ENCODE assay signal across 9 mouse cellular contexts in the genomic region with DNA sequence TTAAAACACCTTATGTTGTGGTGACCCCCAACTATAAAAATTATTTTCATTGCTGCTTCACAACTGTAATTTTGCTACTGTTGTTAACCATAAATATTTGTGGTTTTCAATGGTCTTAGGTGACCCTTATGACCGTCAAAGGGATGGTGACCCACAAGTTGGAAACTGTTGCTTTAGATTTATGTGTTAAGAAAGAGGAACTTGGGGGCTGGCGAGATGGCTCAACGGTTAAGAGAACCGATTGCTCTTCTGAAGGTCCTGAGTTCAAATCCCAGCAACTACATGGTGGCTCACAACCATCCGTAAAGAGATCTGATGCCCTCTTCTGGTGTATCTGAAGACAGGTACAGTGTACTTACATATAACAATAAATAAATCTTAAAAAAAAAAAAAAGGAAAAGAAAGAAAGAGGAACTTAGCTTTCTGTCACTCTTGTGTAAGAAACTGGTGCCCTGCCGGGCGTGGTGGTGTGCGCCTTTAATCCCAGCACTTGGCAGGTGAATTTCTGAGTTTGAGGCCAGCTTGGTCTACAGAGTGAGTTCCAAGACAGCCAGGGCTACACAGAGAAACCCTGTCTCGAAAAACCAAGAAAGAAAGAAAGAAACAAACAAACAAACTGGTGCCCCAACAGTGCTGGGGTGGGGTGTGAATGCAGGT. TPM values are rescaled to one million over a fixed set of nuclear protein-coding genes. Genes with fewer than 3 reads are reported as not detected.
A peak's percentile ranks its signal among the peaks of the same experiment; 100 is the strongest.
DNase-seq lines count a peak whose midpoint lies in the region; ATAC-seq lines count a peak whose summit lies in the region.
"Not testable (repeated sequence)": the region's sequence is repeated elsewhere in the genome, so short reads cannot be mapped to it uniquely, and the experiment has no call there.
"Had no signal": no experiment of that assay in that cellular context is flagged by ENCODE, and none has a peak within 500 bp of the region (broad histone marks: within the 10 kb centered on the region; RNA-seq: fewer than 3 reads in every experiment).

No protein-coding gene starts in this region.

- peak overlapping the region; percentile 66 for H3K27ac ChIP-seq in brown adipose tissue, adult 24 weeks (replicated peaks; ENCODE audit: low read depth, low read length)
- H3K27ac ChIP-seq in forebrain, embryonic 14.5 days (ENCODE audit: low read depth, low read length); hindbrain, embryonic 10.5 days; kidney, embryonic 14.5 days (ENCODE audit: low read depth, low read length): not testable (repeated sequence)
- peak overlapping the region; percentile 91 for H3K27ac ChIP-seq in liver, embryonic 13.5 days
- H3K27ac ChIP-seq in midbrain, embryonic 13.5 days, result peak overlapping the region; percentile 88; the same call in 1 of the 2 replicates

- DNase-seq in A20 (ENCODE audit: low read depth, low spot score), result peak; percentile 48
- DNase-seq in forebrain, embryonic 14.5 days (ENCODE audit: low spot score); hindbrain, embryonic 10.5 days (ENCODE audit: low spot score); liver, embryonic 13.5 days: not testable (repeated sequence)
- DNase-seq in splenic B cell, adult 2 months (ENCODE audit: low read depth, low spot score), result peak; percentile 71

- H3K4me1 ChIP-seq in brown adipose tissue, adult 24 weeks (ENCODE audit: control insufficient read depth, insufficient read depth, insufficient read length, low read length); kidney, embryonic 14.5 days (ENCODE audit: control insufficient read depth, insufficient read depth, low read length): not testable (repeated sequence)
- peaks cover 21% of the 10 kb centered on the region for H3K4me1 ChIP-seq in forebrain, embryonic 14.5 days (ENCODE audit: control insufficient read depth, insufficient read depth, low read length)
- peaks cover 37% of the 10 kb centered on the region for H3K4me1 ChIP-seq in hindbrain, embryonic 10.5 days (replicated peaks)
- peaks cover 50% of the 10 kb centered on the region for H3K4me1 ChIP-seq in liver, embryonic 13.5 days (replicated peaks)
- H3K4me1 ChIP-seq in midbrain, embryonic 13.5 days (replicated peaks), result peaks cover 39% of the 10 kb centered on the region

- H3K9ac ChIP-seq in forebrain, embryonic 14.5 days (ENCODE audit: low read length), result peak overlapping the region; percentile 88
- peak overlapping the region; percentile 82; the same call in 1 of the 2 replicates for H3K9ac ChIP-seq in kidney, embryonic 14.5 days (ENCODE audit: low read depth, low read length)
- H3K9ac ChIP-seq in liver, embryonic 13.5 days, result peak overlapping the region; percentile 96
- peak overlapping the region; percentile 86 for H3K9ac ChIP-seq in midbrain, embryonic 13.5 days (replicated peaks)

- peak overlapping the region; percentile 75 for H3K4me2 ChIP-seq in forebrain, embryonic 14.5 days (ENCODE audit: low read length)
- peak overlapping the region; percentile 91 for H3K4me2 ChIP-seq in kidney, embryonic 14.5 days (replicated peaks; ENCODE audit: low read depth, low read length)
- peak overlapping the region; percentile 89 for H3K4me2 ChIP-seq in liver, embryonic 13.5 days
- H3K4me2 ChIP-seq in midbrain, embryonic 13.5 days (replicated peaks), result peak overlapping the region; percentile 85

- not testable (repeated sequence) for H3K36me3 ChIP-seq in forebrain, embryonic 14.5 days (ENCODE audit: control insufficient read depth, insufficient read depth, low read length); hindbrain, embryonic 10.5 days; kidney, embryonic 14.5 days (ENCODE audit: control insufficient read depth, insufficient read depth, low read length); liver, embryonic 13.5 days; midbrain, embryonic 13.5 days; splenic B cell, adult 2 months (ENCODE audit: control insufficient read depth, insufficient read depth, low read length, poor library complexity, severe bottlenecking)

- peak overlapping the region; percentile 77 for H3K4me3 ChIP-seq in brown adipose tissue, adult 24 weeks (ENCODE audit: insufficient read depth, low read depth, low read length)
- H3K4me3 ChIP-seq in forebrain, embryonic 14.5 days (ENCODE audit: low read depth, low read length), result peak overlapping the region; percentile 93
- H3K4me3 ChIP-seq in hindbrain, embryonic 10.5 days, result peak overlapping the region; percentile 94
- H3K4me3 ChIP-seq in kidney, embryonic 14.5 days (ENCODE audit: low read length), result peak overlapping the region; percentile 81
- peak overlapping the region; percentile 90 for H3K4me3 ChIP-seq in liver, embryonic 13.5 days (replicated peaks)
- H3K4me3 ChIP-seq in midbrain, embryonic 13.5 days (replicated peaks), result peak overlapping the region; percentile 83

- H3K9me3 ChIP-seq in forebrain, embryonic 14.5 days (replicated peaks; ENCODE audit: control insufficient read depth, low read length); hindbrain, embryonic 10.5 days; kidney, embryonic 14.5 days (ENCODE audit: control insufficient read depth, low read length); liver, embryonic 13.5 days (replicated peaks); midbrain, embryonic 13.5 days: not testable (repeated sequence)

- WGBS in forebrain, embryonic 14.5 days, result 82% methylated on average over 9 of the region's 9 CpGs
- WGBS in hindbrain, embryonic 10.5 days, result 88% methylated on average over 9 of the region's 9 CpGs
- WGBS in kidney, embryonic 14.5 days, result 84% methylated on average over 9 of the region's 9 CpGs
- 36% methylated on average over 9 of the region's 9 CpGs for WGBS in liver, embryonic 13.5 days (ENCODE audit: insufficient replicate concordance)
- 88% methylated on average over 9 of the region's 9 CpGs for WGBS in midbrain, embryonic 13.5 days

- not testable (repeated sequence) for H3K27me3 ChIP-seq in forebrain, embryonic 14.5 days (replicated peaks; ENCODE audit: control insufficient read depth, insufficient read depth, low read length); kidney, embryonic 14.5 days (ENCODE audit: control insufficient read depth, insufficient read depth, low read length); liver, embryonic 13.5 days; midbrain, embryonic 13.5 days; splenic B cell, adult 2 months (ENCODE audit: control insufficient read depth, insufficient read depth, low read length, poor library complexity, severe bottlenecking)
- H3K27me3 ChIP-seq in hindbrain, embryonic 10.5 days (ENCODE audit: insufficient read depth, poor library complexity, severe bottlenecking), result peaks cover 11% of the 10 kb centered on the region

- ATAC-seq in forebrain, embryonic 14.5 days; kidney, embryonic 14.5 days (ENCODE audit: low FRiP score, low TSS enrichment); liver, embryonic 13.5 days (ENCODE audit: low read depth); midbrain, embryonic 13.5 days: not testable (repeated sequence)

RNA-seq across cellular contexts. Expression of a gene that starts 1.1 kb away (rescaled TPM):
- 52.7 and 65.1 TPM in 2 replicates for polyA plus RNA-seq in brown adipose tissue, adult 24 weeks (2012; ENCODE audit: insufficient read depth, insufficient read length, missing spikeins)
- polyA plus RNA-seq in forebrain, embryonic 14.5 days (2014; fragmentation: Nextera tagmentation; extraction: Ambion mirVana), result 194 and 211 TPM in 2 replicates
- 90.8 and 119 TPM in 2 replicates for polyA plus RNA-seq in hindbrain, embryonic 10.5 days (2016; fragmentation: Nextera tagmentation; extraction: Ambion mirVana)
- 73.9 and 90.1 TPM in 2 replicates for polyA plus RNA-seq in kidney, embryonic 14.5 days (2014; fragmentation: Nextera tagmentation; extraction: Ambion mirVana)
- polyA plus RNA-seq in liver, embryonic 13.5 days (2015; fragmentation: Nextera tagmentation; extraction: Ambion mirVana), result 49.4 and 52.7 TPM in 2 replicates
- polyA plus RNA-seq in midbrain, embryonic 13.5 days (2015; fragmentation: Nextera tagmentation; extraction: Ambion mirVana), result 177 and 182 TPM in 2 replicates

RNA-seq across cellular contexts. Expression of a gene that starts 40.4 kb away (rescaled TPM):
- 13.4 and 14.4 TPM in 2 replicates for polyA plus RNA-seq in brown adipose tissue, adult 24 weeks (2012; ENCODE audit: insufficient read depth, insufficient read length, missing spikeins)
- 14.9 and 21.7 TPM in 2 replicates for polyA plus RNA-seq in forebrain, embryonic 14.5 days (2014; fragmentation: Nextera tagmentation; extraction: Ambion mirVana)
- 17.7 and 23.7 TPM in 2 replicates for polyA plus RNA-seq in hindbrain, embryonic 10.5 days (2016; fragmentation: Nextera tagmentation; extraction: Ambion mirVana)
- polyA plus RNA-seq in kidney, embryonic 14.5 days (2014; fragmentation: Nextera tagmentation; extraction: Ambion mirVana), result 17.3 and 28.4 TPM in 2 replicates
- 7.2 and 9.0 TPM in 2 replicates for polyA plus RNA-seq in liver, embryonic 13.5 days (2015; fragmentation: Nextera tagmentation; extraction: Ambion mirVana)
- 22.6 and 25.9 TPM in 2 replicates for polyA plus RNA-seq in midbrain, embryonic 13.5 days (2015; fragmentation: Nextera tagmentation; extraction: Ambion mirVana)

RNA-seq across cellular contexts. Expression of a gene that starts 46.1 kb away (rescaled TPM):
- polyA plus RNA-seq in brown adipose tissue, adult 24 weeks (2012; ENCODE audit: insufficient read depth, insufficient read length, missing spikeins), result not detected in 2 replicates
- polyA plus RNA-seq in forebrain, embryonic 14.5 days (2014; fragmentation: Nextera tagmentation; extraction: Ambion mirVana), result 1.1 and 1.8 TPM in 2 replicates
- 24.1 and 36.7 TPM in 2 replicates for polyA plus RNA-seq in hindbrain, embryonic 10.5 days (2016; fragmentation: Nextera tagmentation; extraction: Ambion mirVana)
- 32.9 and 40.2 TPM in 2 replicates for polyA plus RNA-seq in kidney, embryonic 14.5 days (2014; fragmentation: Nextera tagmentation; extraction: Ambion mirVana)
- polyA plus RNA-seq in liver, embryonic 13.5 days (2015; fragmentation: Nextera tagmentation; extraction: Ambion mirVana), result 1.5 and 2.2 TPM in 2 replicates
- polyA plus RNA-seq in midbrain, embryonic 13.5 days (2015; fragmentation: Nextera tagmentation; extraction: Ambion mirVana), result 11.6 and 16.9 TPM in 2 replicates
- polyA plus RNA-seq: activated CD4-positive, CD25-positive, alpha-beta regulatory T cell, adult 4 months had no signal
